Mouse (Mus musculus): Measurements from ENCODE around the gene Syce2. TPM values are rescaled to one million over a fixed set of nuclear protein-coding genes. Genes with fewer than 3 reads are reported as not detected.

Syce2 gene
- total RNA-seq, 2 experiments from 2014 or later = 19.3 to 22.8 TPM

- peak in 1 of 2 experiments; percentile 73 for DNase-seq (ENCODE audit: extremely low spot score in 1 of 2, low spot score in 2 of 2)
- intact Hi-C loops (cut with DNase I) = no loop called here
Measured at GRCm38 (mm10) chr8:84912895-84913501, 41.1 kb downstream of the Syce2 start.

DNA sequence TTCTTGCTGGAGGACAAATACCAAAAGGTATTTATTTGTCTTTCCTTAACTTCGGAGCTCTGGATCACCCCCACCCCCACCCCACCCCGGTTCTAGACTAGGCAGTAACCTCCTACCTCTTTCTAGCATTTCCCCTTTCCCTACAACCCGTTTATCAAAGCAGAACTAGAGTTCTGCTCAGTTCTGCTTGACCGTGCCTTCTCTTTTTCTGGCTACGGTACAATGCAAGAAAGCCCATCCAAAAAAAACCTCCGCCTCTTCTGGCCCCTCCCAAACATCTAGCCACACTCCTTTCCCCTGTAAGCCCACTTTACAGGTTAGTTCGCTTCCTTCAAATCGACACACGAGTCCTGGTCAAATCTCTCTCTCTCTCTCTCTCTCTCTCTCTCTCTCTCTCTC, 41.6 kb downstream of the Syce2 start:
- intact Hi-C loops (cut with DNase I) = no loop called here
- no peak for DNase-seq (ENCODE audit: extremely low spot score in 1 of 2, low spot score in 2 of 2)

GRCm38 (mm10) chr8:84913960-84914359, 42.0 kb downstream of the Syce2 start:
- intact Hi-C loops (cut with DNase I) = no loop called here
- DNase-seq (ENCODE audit: extremely low spot score in 1 of 2, low spot score in 2 of 2) = peak in 1 of 2 experiments; percentile 51

DNA sequence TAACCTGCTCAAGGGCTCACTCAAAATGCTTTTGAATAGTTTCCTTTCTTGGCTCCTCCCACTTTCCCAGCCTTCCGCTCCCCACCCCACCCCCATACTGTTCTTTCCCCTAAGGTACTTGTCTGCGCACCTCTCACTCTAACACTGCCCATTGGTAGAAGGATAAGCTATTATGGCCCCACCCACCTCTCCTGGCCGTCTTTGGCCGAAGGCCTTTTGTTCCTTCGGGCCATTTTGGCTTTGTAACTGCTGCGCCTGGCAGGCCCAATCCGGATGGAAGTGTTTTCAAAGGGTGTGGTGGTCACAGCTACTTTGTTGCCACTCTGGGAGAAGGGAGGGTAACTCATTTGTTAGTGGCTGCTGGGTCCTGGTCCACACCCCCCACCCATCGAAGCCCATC, 43.4 kb downstream of the Syce2 start:
- no peak for DNase-seq (ENCODE audit: extremely low spot score in 1 of 2, low spot score in 2 of 2)
- intact Hi-C loops (cut with DNase I) = no loop called here

DNA sequence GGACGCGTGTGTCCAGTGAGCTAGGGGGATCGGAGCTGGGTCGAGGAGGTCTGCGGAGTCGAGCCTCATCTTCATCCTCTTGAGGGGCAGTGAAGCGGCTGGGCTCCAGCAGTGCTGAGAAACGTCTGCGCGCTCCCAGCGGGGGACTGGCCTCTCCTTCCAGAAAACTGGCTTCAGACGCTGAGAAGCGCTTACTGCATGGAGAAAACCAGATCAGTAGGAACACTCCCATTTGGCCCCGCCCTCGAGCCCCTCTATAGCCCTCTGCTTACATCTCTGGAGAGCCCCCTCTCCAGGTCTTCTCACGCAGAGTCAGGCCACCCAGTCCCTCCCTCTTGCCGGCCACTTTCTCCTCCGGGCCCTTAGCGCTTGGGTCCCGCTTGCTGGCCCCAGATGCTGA, 45.9 kb downstream of the Syce2 start:
- no peak for DNase-seq (ENCODE audit: extremely low spot score in 1 of 2, low spot score in 2 of 2)
- intact Hi-C loops (cut with DNase I) = no loop called here

- intact Hi-C loops (cut with DNase I) = no loop called here
Measured at GRCm38 (mm10) chr8:84918646-84919045, 46.7 kb downstream of the Syce2 start.

DNA sequence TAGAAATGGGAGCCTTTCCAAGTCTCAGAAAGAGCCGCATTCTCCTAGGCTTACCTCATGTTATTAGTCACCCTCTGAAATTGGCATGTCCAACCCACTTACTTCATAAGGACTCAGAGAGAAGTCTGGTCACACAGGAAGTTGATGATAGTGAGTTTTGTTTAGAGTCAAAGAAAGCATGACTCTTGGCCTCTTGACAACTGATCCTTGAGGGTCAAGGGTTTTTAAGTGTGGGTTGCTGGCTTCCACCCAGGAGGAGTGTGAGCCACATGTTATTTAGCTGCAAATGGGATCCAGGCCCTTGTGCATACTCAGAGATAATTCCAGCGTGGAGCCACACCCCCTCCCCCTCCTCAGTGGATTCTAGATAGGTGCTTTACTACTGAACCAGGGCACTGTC, 49.7 kb downstream of the Syce2 start:
- DNase-seq (ENCODE audit: extremely low spot score in 1 of 2, low spot score in 2 of 2) = no peak
- intact Hi-C loops (cut with DNase I) = no loop called here

More at GRCm38 (mm10) chr8:84918646-84919045, 46.7 kb downstream of the Syce2 start:
- no peak for DNase-seq (ENCODE audit: extremely low spot score in 1 of 2, low spot score in 2 of 2)

GRCm38 (mm10) chr8:84925557-84925956, 53.6 kb downstream of the Syce2 start:
- no peak for DNase-seq (ENCODE audit: extremely low spot score in 1 of 2, low spot score in 2 of 2)
- intact Hi-C loops (cut with DNase I) = no loop called here

GRCm38 (mm10) chr8:84927513-84927912, 55.6 kb downstream of the Syce2 start:
- DNase-seq (ENCODE audit: extremely low spot score in 1 of 2, low spot score in 2 of 2) = no peak
- intact Hi-C loops (cut with DNase I) = no loop called here

- intact Hi-C loops (cut with DNase I) = no loop called here
- DNase-seq (ENCODE audit: extremely low spot score in 1 of 2, low spot score in 2 of 2) = peak in 1 of 2 experiments; percentile 80
Measured at GRCm38 (mm10) chr8:84928456-84929306, 56.8 kb downstream of the Syce2 start.

DNA sequence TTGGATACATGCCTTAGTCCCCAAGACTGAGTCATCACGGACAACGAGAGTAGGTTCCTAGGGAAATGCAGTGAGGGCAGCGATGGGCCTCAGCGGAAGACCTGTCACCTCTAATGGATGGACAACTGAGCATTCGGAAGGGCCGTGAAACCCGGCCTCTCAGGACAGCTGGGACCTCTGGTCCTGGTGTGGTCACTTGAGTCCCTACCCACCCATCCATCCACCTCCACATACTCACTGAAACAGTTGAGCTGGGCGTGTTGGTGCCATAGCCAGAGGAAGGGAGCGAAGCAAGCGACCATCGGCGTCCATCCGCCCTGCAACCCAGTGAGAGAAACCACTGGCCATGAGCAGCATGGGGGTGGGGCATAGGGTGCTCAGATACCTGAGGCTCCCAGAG, 58.7 kb downstream of the Syce2 start:
- DNase-seq (ENCODE audit: extremely low spot score in 1 of 2, low spot score in 2 of 2) = no peak
- intact Hi-C loops (cut with DNase I) = no loop called here

DNA sequence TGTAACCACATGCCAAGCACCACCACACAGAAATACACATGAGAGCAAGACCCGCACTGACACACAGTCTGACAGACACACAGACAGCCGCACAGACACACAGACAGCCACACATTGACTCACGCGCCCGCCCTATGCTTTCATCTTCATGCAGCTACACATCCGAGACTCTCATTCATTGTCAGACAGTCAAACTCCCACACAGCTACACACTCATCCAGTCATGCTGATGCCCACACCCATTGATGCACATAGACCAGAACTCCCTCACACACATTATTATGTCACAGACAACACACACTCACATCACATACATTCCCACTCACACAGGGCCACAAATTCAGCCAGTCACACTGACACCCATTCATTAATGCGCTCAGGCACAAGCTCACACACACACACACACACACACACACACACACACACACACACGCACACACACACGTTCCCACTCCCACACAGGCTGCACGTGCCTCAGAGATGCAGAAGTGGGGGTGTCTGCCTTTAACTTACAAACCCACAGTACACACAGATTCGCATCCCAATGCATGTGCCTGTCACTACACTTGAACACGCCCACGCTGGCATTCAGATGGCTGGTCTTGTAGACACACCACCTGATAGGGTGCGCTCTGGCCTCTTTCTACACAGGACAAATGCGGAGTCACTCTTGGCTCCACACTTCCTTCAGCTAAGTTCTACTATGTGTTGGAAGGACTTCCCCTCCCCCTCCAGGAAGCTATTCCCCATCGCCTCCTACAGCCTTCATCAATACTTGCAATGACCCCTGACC, 62.1 kb downstream of the Syce2 start:
- intact Hi-C loops (cut with DNase I) = no loop called here

DNA sequence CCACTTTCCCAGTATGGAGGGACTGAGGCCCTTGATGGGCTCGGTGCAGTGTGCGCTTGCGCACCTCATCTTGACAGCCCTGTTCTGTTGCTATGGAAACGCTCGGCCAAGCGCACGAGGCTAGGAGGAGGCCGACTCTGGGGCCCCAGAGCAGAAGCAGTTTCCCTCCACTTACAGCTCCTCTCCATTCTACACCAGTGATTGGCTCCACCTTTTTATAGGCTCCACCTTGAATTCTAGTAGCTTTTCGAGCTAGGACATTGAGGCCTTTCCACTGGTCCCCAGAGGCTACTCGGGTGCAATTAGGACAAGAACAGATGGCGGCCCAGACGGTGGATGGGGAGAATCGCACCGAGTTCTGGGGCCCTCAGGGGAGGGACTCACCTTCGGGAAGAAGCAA, 62.9 kb downstream of the Syce2 start:
- intact Hi-C loops (cut with DNase I) = no loop called here

More for the DNA sequence above, 62.1 kb downstream of the Syce2 start:
- DNase-seq (ENCODE audit: extremely low spot score in 1 of 2, low spot score in 2 of 2) = peak in 1 of 2 experiments; percentile 40

DNA sequence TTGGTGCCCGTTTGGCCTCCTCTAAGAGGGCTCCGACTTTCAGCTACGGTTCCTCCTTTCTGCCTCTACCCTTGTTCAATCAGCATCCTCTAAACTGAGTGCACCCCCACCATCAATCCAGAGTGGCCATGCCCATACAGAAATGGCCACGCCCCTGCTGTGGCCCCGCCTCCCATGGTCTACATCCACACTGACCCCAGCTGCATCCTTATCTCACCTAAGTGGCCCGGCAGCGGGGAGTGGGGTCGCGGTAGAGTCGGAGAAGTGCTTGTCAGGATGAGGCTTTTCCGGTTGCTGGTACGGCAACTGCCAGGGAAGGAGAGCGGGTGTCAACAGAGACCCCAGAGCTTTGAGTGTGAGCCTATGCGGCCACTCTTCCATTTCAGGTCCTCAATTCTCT, 63.6 kb downstream of the Syce2 start:
- peak in 1 of 2 experiments; percentile 43 for DNase-seq (ENCODE audit: extremely low spot score in 1 of 2, low spot score in 2 of 2)

More for the DNA sequence above, 62.9 kb downstream of the Syce2 start:
- peak in 1 of 2 experiments; percentile 65 for DNase-seq (ENCODE audit: extremely low spot score in 1 of 2, low spot score in 2 of 2)

GRCm38 (mm10) chr8:84936041-84936961, 64.4 kb downstream of the Syce2 start:
- DNase-seq (ENCODE audit: extremely low spot score in 1 of 2, low spot score in 2 of 2) = peak in 1 of 2 experiments; percentile 55
- intact Hi-C loops (cut with DNase I) = no loop called here

More for the DNA sequence above, 63.6 kb downstream of the Syce2 start:
- intact Hi-C loops (cut with DNase I) = no loop called here

GRCm38 (mm10) chr8:84936962-84937546, 65.1 kb downstream of the Syce2 start, which contains the start of gene Mast1:
TSS of gene Mast1 (minus strand) at chr8:84937359.
- intact Hi-C loops (cut with DNase I) = no loop called here
- DNase-seq (ENCODE audit: extremely low spot score in 1 of 2, low spot score in 2 of 2) = peak; percentile 56 to 87

Data from left cerebral cortex, postnatal 10 days (tissue).